In genomic region chr10:79917532-79918100, GRCm38 (mm10) we compare ENCODE assay signal across 9 mouse cellular contexts. TPM values are rescaled to one million over a fixed set of nuclear protein-coding genes. Genes with fewer than 3 reads are reported as not detected.
DNase-seq lines count a peak whose midpoint lies in the region; ATAC-seq and TF ChIP-seq lines count a peak whose summit lies in the region.
"Had no signal": no experiment of that assay in that cellular context is flagged by ENCODE, and none has a peak within 500 bp of the region (broad histone marks: within the 10 kb centered on the region; RNA-seq: fewer than 3 reads in every experiment).

No protein-coding gene starts in this region.

- H3K36me3 ChIP-seq in heart, embryonic 13.5 days, result peaks cover 9% of the 10 kb centered on the region
- H3K36me3 ChIP-seq in hindbrain, embryonic 13.5 days, result peaks cover 6% of the 10 kb centered on the region
- H3K36me3 ChIP-seq in midbrain, embryonic 11.5 days (ENCODE audit: control insufficient read depth, insufficient read depth, low read length), result no peaks in the 10 kb centered on the region

- peak overlapping the region; percentile 86 for H3K4me2 ChIP-seq in heart, embryonic 13.5 days
- peak overlapping the region; percentile 97 for H3K4me2 ChIP-seq in hindbrain, embryonic 13.5 days
- peak overlapping the region; percentile 94 for H3K4me2 ChIP-seq in midbrain, embryonic 11.5 days

- H3K9ac ChIP-seq in heart, embryonic 13.5 days, result peak overlapping the region; percentile 94
- H3K9ac ChIP-seq in hindbrain, embryonic 13.5 days, result peak overlapping the region; percentile 97
- H3K9ac ChIP-seq in midbrain, embryonic 11.5 days (ENCODE audit: low read length), result peak overlapping the region; percentile 92; the same call in 1 of the 2 replicates

- H3K4me3 ChIP-seq in heart, embryonic 13.5 days, result peak overlapping the region; percentile 67
- H3K4me3 ChIP-seq in cortical plate, adult 2 months (ENCODE audit: insufficient read depth, low read length), result peak overlapping the region; percentile 95
- H3K4me3 ChIP-seq in hindbrain, embryonic 13.5 days, result peak overlapping the region; percentile 78
- peak overlapping the region; percentile 72 for H3K4me3 ChIP-seq in midbrain, embryonic 11.5 days (ENCODE audit: low read depth, low read length)

- DNase-seq in heart, adult 18-20 months, result no peak
- DNase-seq in midbrain, embryonic 11.5 days (ENCODE audit: low spot score, missing footprints), result no peak
- DNase-seq in spleen, postnatal 4 days (ENCODE audit: low spot score in 2 of 2), result no peak
- no peak for DNase-seq in right cerebral cortex, postnatal 4 days
- no peak for DNase-seq in lung, adult 18-20 months

- H3K27me3 ChIP-seq in heart, embryonic 13.5 days (replicated peaks), result peaks cover 54% of the 10 kb centered on the region
- H3K27me3 ChIP-seq in hindbrain, embryonic 13.5 days, result peaks cover 55% of the 10 kb centered on the region
- H3K27me3 ChIP-seq in midbrain, embryonic 11.5 days (ENCODE audit: control insufficient read depth, insufficient read depth, low read length), result peaks cover 54% of the 10 kb centered on the region

- WGBS in heart, embryonic 13.5 days, result 59% methylated on average over 5 of the region's 5 CpGs
- 69% methylated on average over 5 of the region's 5 CpGs for WGBS in hindbrain, embryonic 13.5 days
- whole genome bisulfite sequencing in midbrain, embryonic 11.5 days, result 64% methylated on average over 5 of the region's 5 CpGs

- no peak for ATAC-seq in heart, embryonic 13.5 days (ENCODE audit: extremely low read depth, insufficient number of reproducible peaks, low FRiP score, low TSS enrichment)
- ATAC-seq in hindbrain, embryonic 13.5 days (ENCODE audit: low FRiP score), result no peak
- no peak for ATAC-seq in midbrain, embryonic 11.5 days (ENCODE audit: low FRiP score)

- H3K9me3 ChIP-seq in heart, embryonic 13.5 days, result no peaks in the 10 kb centered on the region
- H3K9me3 ChIP-seq in hindbrain, embryonic 13.5 days, result no peaks in the 10 kb centered on the region
- no peaks in the 10 kb centered on the region for H3K9me3 ChIP-seq in midbrain, embryonic 11.5 days (ENCODE audit: control insufficient read depth, low read length)

- no peak for TF ChIP-seq POLR2A in cortical plate, adult 2 months (IDR thresholded peaks at IDR 0.05; ENCODE audit: extremely low read depth, insufficient read depth, low read length)

- TF ChIP-seq CTCF in cortical plate, adult 2 months (IDR thresholded peaks at IDR 0.05; ENCODE audit: extremely low read depth, insufficient read depth, low read length), result no peak

- no peak overlapping the region for H3K27ac ChIP-seq in heart, embryonic 13.5 days (replicated peaks)
- no peak overlapping the region for H3K27ac ChIP-seq in cortical plate, adult 2 months (ENCODE audit: insufficient read depth, low read length)
- H3K27ac ChIP-seq in hindbrain, embryonic 13.5 days, result no peak overlapping the region
- no peak overlapping the region for H3K27ac ChIP-seq in midbrain, embryonic 11.5 days (ENCODE audit: low read depth, low read length)

- H3K4me1 ChIP-seq in heart, embryonic 13.5 days, result peaks cover 63% of the 10 kb centered on the region
- H3K4me1 ChIP-seq in cortical plate, adult 2 months (ENCODE audit: control insufficient read depth, insufficient read depth, low read length), result peaks cover 5% of the 10 kb centered on the region
- H3K4me1 ChIP-seq in hindbrain, embryonic 13.5 days (replicated peaks), result peaks cover 68% of the 10 kb centered on the region
- H3K4me1 ChIP-seq in midbrain, embryonic 11.5 days (ENCODE audit: control insufficient read depth, insufficient read depth, low read length), result peaks cover 33% of the 10 kb centered on the region

RNA-seq across cellular contexts. Expression of gene Kiss1r, which starts 0.8 kb away (rescaled TPM):
- polyA plus RNA-seq in heart, embryonic 13.5 days (2015; fragmentation: Nextera tagmentation; extraction: Ambion mirVana), result 0.60 and 0.67 TPM in 2 replicates
- under 1 TPM; 0.17 to 0.46 TPM for total RNA-seq in heart, adult 18-20 months (2021)
- polyA plus RNA-seq in cortical plate, adult 2 months (2012; rRNA removed), result 12.1 and 12.5 TPM in 2 replicates
- polyA plus RNA-seq in hindbrain, embryonic 13.5 days (2015; fragmentation: Nextera tagmentation; extraction: Ambion mirVana), result 2.1 and 2.3 TPM in 2 replicates
- polyA plus RNA-seq in midbrain, embryonic 11.5 days (2014; fragmentation: Nextera tagmentation; extraction: Ambion mirVana), result 0.34 and 0.61 TPM in 2 replicates

RNA-seq across cellular contexts. Expression of gene R3hdm4, which starts 3.4 kb away (rescaled TPM):
- 95.6 and 100 TPM in 2 replicates for polyA plus RNA-seq in heart, embryonic 13.5 days (2015; fragmentation: Nextera tagmentation; extraction: Ambion mirVana)
- 10 to 100 TPM; 75.3 to 78.2 TPM for total RNA-seq in heart, adult 18-20 months (2021)
- polyA plus RNA-seq in cortical plate, adult 2 months (2012; rRNA removed), result 425 TPM in 2 replicates
- 243 and 256 TPM in 2 replicates for polyA plus RNA-seq in hindbrain, embryonic 13.5 days (2015; fragmentation: Nextera tagmentation; extraction: Ambion mirVana)
- polyA plus RNA-seq in midbrain, embryonic 11.5 days (2014; fragmentation: Nextera tagmentation; extraction: Ambion mirVana), result 127 and 135 TPM in 2 replicates

RNA-seq across cellular contexts. Expression of gene Gm26602, which starts 7.0 kb away (rescaled TPM):
- polyA plus RNA-seq in heart, embryonic 13.5 days (2015; fragmentation: Nextera tagmentation; extraction: Ambion mirVana), result 1.7 TPM in 1 of 2 replicates, not detected in the other
- total RNA-seq in heart, adult 18-20 months (2021), result not detected
- not detected in 2 replicates for polyA plus RNA-seq in cortical plate, adult 2 months (2012; rRNA removed)
- 20.6 and 22.0 TPM in 2 replicates for polyA plus RNA-seq in hindbrain, embryonic 13.5 days (2015; fragmentation: Nextera tagmentation; extraction: Ambion mirVana)
- polyA plus RNA-seq in midbrain, embryonic 11.5 days (2014; fragmentation: Nextera tagmentation; extraction: Ambion mirVana), result 20.6 and 25.6 TPM in 2 replicates
- polyA plus RNA-seq: kidney, adult 2 months had no signal

RNA-seq across cellular contexts. Expression of gene Med16, which starts 8.9 kb away (rescaled TPM):
- 41.8 and 42.1 TPM in 2 replicates for polyA plus RNA-seq in heart, embryonic 13.5 days (2015; fragmentation: Nextera tagmentation; extraction: Ambion mirVana)
- 10 to 100 TPM; 50.4 to 56.7 TPM for total RNA-seq in heart, adult 18-20 months (2021)
- 64.8 and 68.2 TPM in 2 replicates for polyA plus RNA-seq in cortical plate, adult 2 months (2012; rRNA removed)
- polyA plus RNA-seq in hindbrain, embryonic 13.5 days (2015; fragmentation: Nextera tagmentation; extraction: Ambion mirVana), result 55.3 and 58.3 TPM in 2 replicates
- 39.7 and 45.7 TPM in 2 replicates for polyA plus RNA-seq in midbrain, embryonic 11.5 days (2014; fragmentation: Nextera tagmentation; extraction: Ambion mirVana)

RNA-seq across cellular contexts. Expression of gene Arid3a, which starts 9.2 kb away (rescaled TPM):
- 3.4 and 4.2 TPM in 2 replicates for polyA plus RNA-seq in heart, embryonic 13.5 days (2015; fragmentation: Nextera tagmentation; extraction: Ambion mirVana)
- 1 to 10 TPM; 1.0 to 1.1 TPM for total RNA-seq in heart, adult 18-20 months (2021)
- polyA plus RNA-seq in cortical plate, adult 2 months (2012; rRNA removed), result 3.1 and 3.2 TPM in 2 replicates
- polyA plus RNA-seq in hindbrain, embryonic 13.5 days (2015; fragmentation: Nextera tagmentation; extraction: Ambion mirVana), result 3.5 and 4.0 TPM in 2 replicates
- 4.2 and 6.2 TPM in 2 replicates for polyA plus RNA-seq in midbrain, embryonic 11.5 days (2014; fragmentation: Nextera tagmentation; extraction: Ambion mirVana)
